In genomic region chr1:129989247-129989646, GRCm38 (mm10) we compare ENCODE assay signal across 8 mouse cellular contexts.
DNase-seq lines count a peak whose midpoint lies in the region; ATAC-seq and TF ChIP-seq lines count a peak whose summit lies in the region.
"Not testable (repeated sequence)": the region's sequence is repeated elsewhere in the genome, so short reads cannot be mapped to it uniquely, and the experiment has no call there.

No protein-coding gene starts in this region.

- H3K27ac ChIP-seq in liver, embryonic 11.5 days (ENCODE audit: low read depth, low read length); liver, embryonic 12.5 days; liver, embryonic 13.5 days; liver, embryonic 14.5 days; liver, embryonic 15.5 days (replicated peaks); liver, embryonic 16.5 days (ENCODE audit: low read length); lung, postnatal 0 days (ENCODE audit: low read length): not testable (repeated sequence)

- not testable (repeated sequence) for TF ChIP-seq CTCF in liver, embryonic 14.5 days (IDR thresholded peaks at IDR 0.05; ENCODE audit: low read depth); lung, postnatal 0 days (IDR thresholded peaks at IDR 0.05)

- H3K9me3 ChIP-seq in liver, embryonic 11.5 days (ENCODE audit: control insufficient read depth, low read length); liver, embryonic 12.5 days (replicated peaks); liver, embryonic 13.5 days (replicated peaks); liver, embryonic 14.5 days (ENCODE audit: control insufficient read depth, low read length); liver, embryonic 15.5 days (replicated peaks); liver, embryonic 16.5 days (replicated peaks; ENCODE audit: control insufficient read depth, low read length); lung, postnatal 0 days (ENCODE audit: low read length): not testable (repeated sequence)

- H3K9ac ChIP-seq in liver, embryonic 11.5 days (ENCODE audit: low read depth, low read length); liver, embryonic 12.5 days; liver, embryonic 13.5 days; liver, embryonic 14.5 days (replicated peaks); liver, embryonic 15.5 days; liver, embryonic 16.5 days (ENCODE audit: low read depth, low read length); lung, postnatal 0 days (replicated peaks; ENCODE audit: low read depth): not testable (repeated sequence)

- not testable (repeated sequence) for H3K4me1 ChIP-seq in liver, embryonic 11.5 days (replicated peaks; ENCODE audit: control insufficient read depth, insufficient read depth, low read length); liver, embryonic 13.5 days (replicated peaks); liver, embryonic 14.5 days (replicated peaks; ENCODE audit: control insufficient read depth in 2 of 2, insufficient read depth in 2 of 2, low read length in 1 of 2); liver, embryonic 15.5 days (replicated peaks); liver, embryonic 16.5 days (ENCODE audit: control insufficient read depth, low read depth, low read length); lung, postnatal 0 days (ENCODE audit: insufficient read depth, low read depth, low read length)
- H3K4me1 ChIP-seq in liver, embryonic 12.5 days, result 0 out of 2 replicates have a peak, but pooled peaks cover 16% of the 10 kb centered on the region

- ATAC-seq in liver, embryonic 11.5 days (replicated peaks; ENCODE audit: low FRiP score), result 0 out of 2 replicates have a peak, but pooled peaks have one; percentile 36
- peak; percentile 64 for ATAC-seq in liver, embryonic 12.5 days
- peak; percentile 67 for ATAC-seq in liver, embryonic 13.5 days (ENCODE audit: low read depth)
- ATAC-seq in liver, embryonic 14.5 days (ENCODE audit: insufficient read depth), result peak; percentile 53
- peak; percentile 29; the same call in 1 of the 2 replicates for ATAC-seq in liver, embryonic 15.5 days (ENCODE audit: insufficient read depth)
- ATAC-seq in liver, embryonic 16.5 days (ENCODE audit: low read depth), result peak; percentile 32; the same call in 1 of the 2 replicates
- not testable (repeated sequence) for ATAC-seq in lung, postnatal 0 days

- DNase-seq in liver, result peak; percentile 6
- not testable (repeated sequence) for DNase-seq in liver, embryonic 11.5 days (ENCODE audit: low spot score); liver, embryonic 14.5 days (ENCODE audit: low read depth in 3 of 3, low spot score in 3 of 3)
- peak; percentile 12 for DNase-seq in liver, embryonic 13.5 days
- DNase-seq in lung, postnatal 0 days (ENCODE audit: low spot score), result peak; percentile 2

- not testable (repeated sequence) for H3K4me2 ChIP-seq in liver, embryonic 11.5 days; liver, embryonic 12.5 days; liver, embryonic 13.5 days; liver, embryonic 14.5 days (ENCODE audit: low read depth); liver, embryonic 15.5 days; liver, embryonic 16.5 days (ENCODE audit: low read depth, low read length); lung, postnatal 0 days (replicated peaks; ENCODE audit: low read depth, low read length)

- H3K27me3 ChIP-seq in liver, embryonic 11.5 days (replicated peaks; ENCODE audit: control insufficient read depth, insufficient read depth, low read length); liver, embryonic 12.5 days (replicated peaks); liver, embryonic 13.5 days; liver, embryonic 14.5 days (ENCODE audit: control insufficient read depth, insufficient read depth, low read length); liver, embryonic 15.5 days; liver, embryonic 16.5 days (ENCODE audit: control insufficient read depth, insufficient read depth, low read depth, low read length); lung, postnatal 0 days (replicated peaks; ENCODE audit: insufficient read depth, low read length): not testable (repeated sequence)

- H3K36me3 ChIP-seq in liver, embryonic 11.5 days (ENCODE audit: control insufficient read depth, insufficient read depth, low read length); liver, embryonic 12.5 days; liver, embryonic 13.5 days; liver, embryonic 14.5 days (replicated peaks; ENCODE audit: control insufficient read depth, insufficient read depth, low read depth); liver, embryonic 15.5 days (replicated peaks); liver, embryonic 16.5 days (ENCODE audit: control insufficient read depth, insufficient read depth); lung, postnatal 0 days (ENCODE audit: insufficient read depth, low read length): not testable (repeated sequence)

- not testable (repeated sequence) for H3K4me3 ChIP-seq in liver, embryonic 11.5 days (ENCODE audit: low read depth, low read length); liver, embryonic 12.5 days; liver, embryonic 13.5 days (replicated peaks); liver, embryonic 14.5 days (ENCODE audit: insufficient read depth in 1 of 2, low read depth in 2 of 2, low read length in 2 of 2); liver, embryonic 15.5 days (replicated peaks); liver, embryonic 16.5 days (ENCODE audit: low read depth, low read length); lung, postnatal 0 days (ENCODE audit: low read depth, low read length)

- not testable (repeated sequence) for TF ChIP-seq EP300 in liver, embryonic 14.5 days (IDR thresholded peaks at IDR 0.05; ENCODE audit: low read depth); lung, postnatal 0 days (IDR thresholded peaks at IDR 0.05)
